Mouse (Mus musculus): ENCODE data around the gene Smbd1.

Gene Smbd1

GRCm38 (mm10) chr16:32810321-32810720 is at the start of gene Smbd1:
Gene Smbd1 (minus strand): TSS chr16:32810477.
- DNase-seq (ENCODE audit: low spot score in 2 of 2), result no peak

GRCm38 (mm10) chr16:32858771-32859636 is 48.7 kb upstream of the Smbd1 start:
- peak; percentile 58 to 61 for DNase-seq (ENCODE audit: low spot score in 2 of 2)

GRCm38 (mm10) chr16:32858356-32858755 is 48.1 kb upstream of the Smbd1 start:
- no peak for DNase-seq (ENCODE audit: low spot score in 2 of 2)

GRCm38 (mm10) chr16:32856751-32857150 is 46.5 kb upstream of the Smbd1 start:
- no peak for DNase-seq (ENCODE audit: low spot score in 2 of 2)

GRCm38 (mm10) chr16:32854050-32854571 is 43.8 kb upstream of the Smbd1 start:
- DNase-seq (ENCODE audit: low spot score in 2 of 2), result no peak

GRCm38 (mm10) chr16:32853492-32854049 is 43.3 kb upstream of the Smbd1 start:
- no peak for DNase-seq (ENCODE audit: low spot score in 2 of 2)

GRCm38 (mm10) chr16:32849042-32849830 is 39.0 kb upstream of the Smbd1 start:
- DNase-seq (ENCODE audit: low spot score in 2 of 2), result no peak

GRCm38 (mm10) chr16:32847103-32847502 is 36.8 kb upstream of the Smbd1 start:
- no peak for DNase-seq (ENCODE audit: low spot score in 2 of 2)

GRCm38 (mm10) chr16:32831501-32831900 is 21.2 kb upstream of the Smbd1 start:
- DNase-seq (ENCODE audit: low spot score in 2 of 2), result no peak

GRCm38 (mm10) chr16:32829104-32829503 is 18.8 kb upstream of the Smbd1 start:
- DNase-seq (ENCODE audit: low spot score in 2 of 2), result no peak

GRCm38 (mm10) chr16:32826521-32826920 is 16.2 kb upstream of the Smbd1 start:
- DNase-seq (ENCODE audit: low spot score in 2 of 2), result no peak

GRCm38 (mm10) chr16:32825380-32825779 is 15.1 kb upstream of the Smbd1 start:
- DNase-seq (ENCODE audit: low spot score in 2 of 2), result no peak

- no peak for DNase-seq (ENCODE audit: low spot score in 2 of 2)
Observed at GRCm38 (mm10) chr16:32824061-32824460, 13.8 kb upstream of the Smbd1 start.

GRCm38 (mm10) chr16:32823487-32823886 is 13.2 kb upstream of the Smbd1 start:
- no peak for DNase-seq (ENCODE audit: low spot score in 2 of 2)

GRCm38 (mm10) chr16:32822881-32823280 is 12.6 kb upstream of the Smbd1 start:
- DNase-seq (ENCODE audit: low spot score in 2 of 2), result no peak

GRCm38 (mm10) chr16:32822450-32822827 is 12.2 kb upstream of the Smbd1 start:
- DNase-seq (ENCODE audit: low spot score in 2 of 2), result no peak

- peak; percentile 50 to 67 for DNase-seq (ENCODE audit: low spot score in 2 of 2)
Observed at GRCm38 (mm10) chr16:32821772-32822449, 11.6 kb upstream of the Smbd1 start.

- DNase-seq (ENCODE audit: low spot score in 2 of 2), result no peak
Observed at GRCm38 (mm10) chr16:32818441-32818840, 8.2 kb upstream of the Smbd1 start.

GRCm38 (mm10) chr16:32818036-32818435 is 7.8 kb upstream of the Smbd1 start:
- no peak for DNase-seq (ENCODE audit: low spot score in 2 of 2)

GRCm38 (mm10) chr16:32815160-32815605 is 4.9 kb upstream of the Smbd1 start:
- DNase-seq (ENCODE audit: low spot score in 2 of 2), result no peak

GRCm38 (mm10) chr16:32814539-32814938 is 4.3 kb upstream of the Smbd1 start:
- peak in 1 of 2 experiments; percentile 41 for DNase-seq (ENCODE audit: low spot score in 2 of 2)

GRCm38 (mm10) chr16:32813771-32814170 is 3.5 kb upstream of the Smbd1 start:
- no peak for DNase-seq (ENCODE audit: low spot score in 2 of 2)
